Mouse (Mus musculus): ENCODE data around the gene Tcf15. TPM values are rescaled to one million over a fixed set of nuclear protein-coding genes. Genes with fewer than 3 reads are reported as not detected.

The Tcf15 gene
- polyA plus RNA-seq, 1 experiment from 2014 or later, result 29.8 TPM

DNA sequence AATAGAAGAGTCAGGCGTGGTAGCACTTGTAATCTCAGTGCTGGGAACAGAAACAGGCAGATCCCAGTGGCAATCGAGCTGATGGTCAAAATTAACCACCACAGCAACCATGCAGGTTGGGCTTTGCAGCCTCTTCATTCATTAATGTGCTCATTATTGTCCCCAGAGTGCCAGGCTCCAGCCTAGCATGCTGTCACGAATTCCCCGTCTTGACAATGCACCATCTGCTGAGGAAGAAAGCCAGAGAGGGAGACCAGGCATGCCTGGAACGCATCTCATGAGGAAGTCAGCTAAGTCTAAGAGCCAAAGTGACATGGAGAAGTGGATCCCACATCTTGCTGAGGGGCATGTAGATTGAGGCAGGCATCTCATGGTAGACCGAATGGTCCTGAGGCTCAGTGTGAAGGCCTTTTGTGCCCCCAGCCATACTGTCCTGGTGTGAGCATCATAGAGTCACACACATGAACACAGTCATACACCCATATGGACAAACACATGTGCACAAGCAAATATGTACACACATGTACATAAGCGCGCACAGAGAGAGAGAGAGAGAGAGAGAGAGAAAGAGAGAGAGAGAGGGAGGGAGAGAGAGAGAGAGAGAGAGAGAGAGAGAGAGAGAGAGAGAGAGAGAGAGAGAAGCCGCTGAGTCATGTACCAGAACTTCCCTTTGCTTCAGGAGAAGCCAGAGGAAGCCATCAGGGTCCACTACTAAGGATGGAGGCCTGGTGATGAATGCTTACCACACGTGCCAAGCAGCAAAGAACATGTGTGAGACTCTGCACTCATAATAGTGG, 4.0 kb upstream of the Tcf15 start:
- no peak overlapping the region for H3K27ac ChIP-seq
- DNase-seq (ENCODE audit: low spot score), result no peak
- H3K36me3 ChIP-seq, result no peaks in the 10 kb centered on the region
- peaks cover 56% of the 10 kb centered on the region for H3K27me3 ChIP-seq (ENCODE audit: low read depth, poor library complexity, severe bottlenecking)
- no peaks in the 10 kb centered on the region for H3K9me3 ChIP-seq (replicated peaks)
- peaks cover 50% of the 10 kb centered on the region for H3K4me1 ChIP-seq
- 83% methylated on average over 10 of the region's 10 CpGs for WGBS
- no peak overlapping the region for H3K4me3 ChIP-seq

DNA sequence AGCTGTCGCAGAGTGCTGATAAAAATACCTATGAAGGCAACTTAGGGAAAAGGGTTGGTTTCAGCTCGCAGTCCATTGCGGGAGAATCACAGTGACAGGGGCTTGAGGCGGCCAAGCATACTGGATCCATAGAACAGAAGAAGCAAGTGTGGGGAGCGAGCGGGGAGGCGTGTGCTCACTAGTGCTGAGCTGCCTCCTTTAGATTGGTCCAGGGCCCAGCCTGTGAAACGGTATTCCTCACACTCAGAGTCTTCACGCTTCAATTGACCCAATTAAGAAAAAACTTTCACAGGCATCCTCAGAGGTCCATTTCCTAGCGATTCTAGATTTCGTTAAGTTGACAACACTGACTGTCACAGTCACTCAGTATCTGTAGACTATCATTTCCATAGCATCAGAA, 2.4 kb upstream of the Tcf15 start:
- H3K27me3 ChIP-seq (ENCODE audit: low read depth, poor library complexity, severe bottlenecking), result peaks cover 72% of the 10 kb centered on the region
- H3K36me3 ChIP-seq, result no peaks in the 10 kb centered on the region
- 41% methylated on average over 11 of the region's 11 CpGs for WGBS
- H3K4me3 ChIP-seq, result 0 out of 2 replicates have a peak overlapping the region, but pooled peaks have one; percentile 62
- no peaks in the 10 kb centered on the region for H3K9me3 ChIP-seq (replicated peaks)
- no peak for DNase-seq (ENCODE audit: low spot score)
- peaks cover 64% of the 10 kb centered on the region for H3K4me1 ChIP-seq
- peak overlapping the region; percentile 85; the same call in 1 of the 2 replicates for H3K27ac ChIP-seq

DNA sequence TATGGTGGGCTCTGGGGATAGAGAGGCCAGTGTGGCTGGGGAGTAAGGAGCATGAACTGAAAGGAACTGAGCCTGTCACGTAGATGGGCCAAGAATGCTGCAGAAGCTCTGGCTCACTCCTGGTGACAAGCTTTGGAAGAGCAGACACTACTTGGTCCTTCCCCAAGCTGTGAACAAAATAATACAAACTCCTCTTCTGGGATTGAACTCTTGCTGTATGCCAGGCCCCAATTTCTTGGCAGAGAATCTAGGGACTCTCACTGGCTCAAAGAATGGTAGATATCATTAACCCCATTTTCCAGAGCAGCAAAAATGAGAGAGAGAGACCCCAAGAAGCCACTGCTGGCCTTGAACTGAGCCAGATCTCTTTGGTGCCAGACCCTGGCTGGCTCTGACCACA, 1.9 kb upstream of the Tcf15 start:
- H3K36me3 ChIP-seq, result no peaks in the 10 kb centered on the region
- H3K4me1 ChIP-seq, result peaks cover 68% of the 10 kb centered on the region
- H3K27ac ChIP-seq, result peak overlapping the region; percentile 85
- no peak for DNase-seq (ENCODE audit: low spot score)
- 23% methylated on average over 1 of the region's 1 CpGs for WGBS
- peak overlapping the region; percentile 62 for H3K4me3 ChIP-seq
- H3K9me3 ChIP-seq (replicated peaks), result no peaks in the 10 kb centered on the region
- H3K27me3 ChIP-seq (ENCODE audit: low read depth, poor library complexity, severe bottlenecking), result peaks cover 77% of the 10 kb centered on the region

DNA sequence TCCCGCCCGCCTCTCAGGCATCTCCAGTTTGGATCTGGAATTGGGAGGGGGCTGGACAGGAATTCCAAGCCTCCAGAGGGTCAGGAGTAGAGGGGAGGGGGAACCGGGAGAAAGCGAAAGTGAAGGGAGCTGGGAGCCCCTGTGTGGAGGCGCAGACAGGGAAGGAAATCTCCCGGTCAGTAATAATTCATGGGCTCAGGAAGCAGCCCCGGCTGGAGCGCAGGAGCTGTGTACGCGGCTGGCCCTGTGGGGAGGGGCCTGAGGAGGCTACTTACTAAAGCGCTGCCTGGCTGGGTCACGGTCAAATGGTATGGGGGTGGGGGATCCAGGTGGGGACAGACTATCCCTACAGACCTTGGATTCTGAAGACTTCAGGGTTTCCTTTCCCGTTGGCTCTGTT, 1.3 kb upstream of the Tcf15 start:
- H3K4me1 ChIP-seq, result peaks cover 69% of the 10 kb centered on the region
- peak; percentile 84 for DNase-seq (ENCODE audit: low spot score)
- no peaks in the 10 kb centered on the region for H3K36me3 ChIP-seq
- WGBS, result 0% methylated on average over 13 of the region's 13 CpGs
- H3K4me3 ChIP-seq, result peak overlapping the region; percentile 62
- H3K27me3 ChIP-seq (ENCODE audit: low read depth, poor library complexity, severe bottlenecking), result peaks cover 83% of the 10 kb centered on the region
- no peaks in the 10 kb centered on the region for H3K9me3 ChIP-seq (replicated peaks)
- H3K27ac ChIP-seq, result peak overlapping the region; percentile 85

GRCm38 (mm10) chr2:152142571-152142970, 790 bp upstream of the Tcf15 start:
- no peak for DNase-seq (ENCODE audit: low spot score)
- H3K36me3 ChIP-seq, result no peaks in the 10 kb centered on the region
- H3K27me3 ChIP-seq (ENCODE audit: low read depth, poor library complexity, severe bottlenecking), result peaks cover 88% of the 10 kb centered on the region
- H3K27ac ChIP-seq, result peak overlapping the region; percentile 85
- peaks cover 72% of the 10 kb centered on the region for H3K4me1 ChIP-seq
- WGBS, result 3% methylated on average over 11 of the region's 11 CpGs
- no peaks in the 10 kb centered on the region for H3K9me3 ChIP-seq (replicated peaks)
- peak overlapping the region; percentile 62 for H3K4me3 ChIP-seq

DNA sequence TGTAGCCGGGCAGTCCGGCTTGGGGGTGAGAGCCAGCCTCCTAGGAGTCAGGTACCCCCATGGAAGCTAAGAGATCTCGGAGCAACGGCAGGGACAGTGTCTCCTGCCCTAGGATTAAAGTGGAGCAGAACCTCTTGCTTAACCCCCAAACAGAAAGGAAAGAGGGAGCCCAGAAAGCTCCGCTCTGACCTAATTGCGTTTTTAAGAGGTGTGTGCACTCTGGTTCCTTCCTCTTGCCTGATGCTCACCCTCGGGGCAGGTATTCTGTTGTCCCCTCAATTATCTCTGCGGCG, 743 bp downstream of the Tcf15 start:
- peaks cover 6% of the 10 kb centered on the region for H3K36me3 ChIP-seq
- peak overlapping the region; percentile 62 for H3K4me3 ChIP-seq
- peaks cover 90% of the 10 kb centered on the region for H3K27me3 ChIP-seq (ENCODE audit: low read depth, poor library complexity, severe bottlenecking)
- 19% methylated on average over 9 of the region's 9 CpGs for WGBS
- H3K4me1 ChIP-seq, result peaks cover 72% of the 10 kb centered on the region
- peak overlapping the region; percentile 85 for H3K27ac ChIP-seq
- DNase-seq (ENCODE audit: low spot score), result no peak
- no peaks in the 10 kb centered on the region for H3K9me3 ChIP-seq (replicated peaks)

GRCm38 (mm10) chr2:152144501-152144900, 1.1 kb downstream of the Tcf15 start:
- H3K4me3 ChIP-seq, result peak overlapping the region; percentile 62
- no peak for DNase-seq (ENCODE audit: low spot score)
- peaks cover 86% of the 10 kb centered on the region for H3K27me3 ChIP-seq (ENCODE audit: low read depth, poor library complexity, severe bottlenecking)
- peaks cover 69% of the 10 kb centered on the region for H3K4me1 ChIP-seq
- H3K36me3 ChIP-seq, result peaks cover 6% of the 10 kb centered on the region
- WGBS, result 64% methylated on average over 5 of the region's 5 CpGs
- no peaks in the 10 kb centered on the region for H3K9me3 ChIP-seq (replicated peaks)
- H3K27ac ChIP-seq, result 0 out of 2 replicates have a peak overlapping the region, but pooled peaks have one; percentile 36

GRCm38 (mm10) chr2:152145711-152146110, 2.4 kb downstream of the Tcf15 start:
- peaks cover 78% of the 10 kb centered on the region for H3K27me3 ChIP-seq (ENCODE audit: low read depth, poor library complexity, severe bottlenecking)
- no peak for DNase-seq (ENCODE audit: low spot score)
- H3K4me3 ChIP-seq, result no peak overlapping the region
- peaks cover 64% of the 10 kb centered on the region for H3K4me1 ChIP-seq
- 82% methylated on average over 2 of the region's 2 CpGs for WGBS
- no peaks in the 10 kb centered on the region for H3K9me3 ChIP-seq (replicated peaks)
- H3K36me3 ChIP-seq, result peaks cover 6% of the 10 kb centered on the region
- no peak overlapping the region for H3K27ac ChIP-seq

DNA sequence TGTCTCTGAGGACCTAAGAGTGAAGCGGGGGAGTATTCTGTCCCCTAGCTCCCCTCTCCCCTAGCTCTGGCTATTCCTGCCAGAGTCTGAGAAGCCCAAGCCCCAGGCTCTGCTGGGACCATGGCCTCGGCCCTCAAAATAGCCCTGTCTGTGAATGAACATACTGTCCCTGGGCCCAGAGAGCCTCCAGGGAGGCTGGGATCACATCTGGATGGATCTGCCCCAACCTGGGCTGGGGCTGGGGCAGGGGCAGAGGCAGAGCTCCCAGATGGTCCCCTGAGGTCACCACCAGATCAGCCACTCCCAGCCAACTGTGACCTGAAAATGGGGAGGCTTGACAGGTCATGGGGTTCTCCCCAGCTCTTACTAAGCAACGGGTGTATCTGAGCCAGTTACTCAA, 3.7 kb downstream of the Tcf15 start:
- H3K9me3 ChIP-seq (replicated peaks), result no peaks in the 10 kb centered on the region
- WGBS, result 72% methylated on average over 3 of the region's 3 CpGs
- H3K4me3 ChIP-seq, result no peak overlapping the region
- H3K36me3 ChIP-seq, result peaks cover 6% of the 10 kb centered on the region
- peaks cover 66% of the 10 kb centered on the region for H3K27me3 ChIP-seq (ENCODE audit: low read depth, poor library complexity, severe bottlenecking)
- no peak for DNase-seq (ENCODE audit: low spot score)
- no peak overlapping the region for H3K27ac ChIP-seq
- H3K4me1 ChIP-seq, result peaks cover 50% of the 10 kb centered on the region

GRCm38 (mm10) chr2:152148675-152149074, 5.3 kb downstream of the Tcf15 start:
- DNase-seq (ENCODE audit: low spot score), result no peak
- peaks cover 51% of the 10 kb centered on the region for H3K27me3 ChIP-seq (ENCODE audit: low read depth, poor library complexity, severe bottlenecking)
- 89% methylated on average over 9 of the region's 9 CpGs for WGBS

DNA sequence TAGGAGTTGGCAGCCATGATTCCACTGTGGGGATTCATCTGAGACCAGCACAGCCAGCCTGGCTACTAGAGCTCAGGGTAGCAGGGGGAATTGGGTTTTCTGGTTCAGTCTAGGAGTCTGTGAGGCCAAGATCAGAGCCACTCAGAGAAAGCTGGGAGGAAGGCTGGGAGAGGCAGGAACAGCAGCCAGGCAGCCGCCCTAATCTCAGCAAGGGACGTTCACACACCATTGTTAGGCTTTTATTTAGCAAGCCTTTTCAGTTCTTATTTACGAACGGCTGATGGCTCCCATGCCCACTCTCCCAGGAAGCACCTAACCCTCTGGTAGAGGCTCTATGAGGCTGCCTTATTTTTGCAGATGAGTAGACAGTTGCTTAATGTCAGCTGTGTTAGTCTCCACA, 6.5 kb downstream of the Tcf15 start:
- Histone ChIP-seq H3K27me3 (ENCODE audit: low read depth, poor library complexity, severe bottlenecking) (peaks cover 39% of the 10 kb centered on the region), H3K9me3 (replicated peaks) (no peaks in the 10 kb centered on the region), H3K4me1 (peaks cover 33% of the 10 kb centered on the region), H3K4me3 (no peak overlapping the region), H3K36me3 (peaks cover 6% of the 10 kb centered on the region), H3K27ac (no peak overlapping the region)
- WGBS, result 51% methylated on average over 4 of the region's 4 CpGs
- DNase-seq (ENCODE audit: low spot score), result no peak

More at GRCm38 (mm10) chr2:152148675-152149074, 5.3 kb downstream of the Tcf15 start:
- Histone ChIP-seq H3K4me1 (peaks cover 42% of the 10 kb centered on the region), H3K27ac (no peak overlapping the region), H3K9me3 (replicated peaks) (no peaks in the 10 kb centered on the region), H3K36me3 (peaks cover 6% of the 10 kb centered on the region), H3K4me3 (no peak overlapping the region)

DNA sequence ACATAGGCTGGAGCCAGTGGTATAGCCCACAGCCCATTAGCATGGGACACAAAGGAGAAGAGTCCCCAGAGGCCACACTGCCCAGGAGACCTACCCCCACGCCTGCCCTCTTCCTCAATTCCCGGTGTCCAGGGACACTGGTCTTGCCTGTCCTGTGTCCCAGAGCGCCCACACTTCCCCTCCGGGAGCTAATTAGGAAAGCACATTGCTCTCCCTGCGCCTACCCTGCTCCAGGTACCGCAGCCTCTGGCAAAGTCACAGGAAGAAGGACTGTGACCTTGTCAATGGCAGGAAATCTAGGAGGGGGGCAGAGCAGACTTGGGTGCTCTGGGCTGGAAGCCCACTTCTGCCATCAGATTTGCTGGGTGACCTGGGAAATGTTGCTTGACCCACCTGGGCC, 7.0 kb downstream of the Tcf15 start:
- DNase-seq (ENCODE audit: low spot score), result no peak
- Histone ChIP-seq H3K27me3 (ENCODE audit: low read depth, poor library complexity, severe bottlenecking) (peaks cover 34% of the 10 kb centered on the region), H3K4me3 (no peak overlapping the region), H3K4me1 (peaks cover 34% of the 10 kb centered on the region), H3K36me3 (peaks cover 6% of the 10 kb centered on the region), H3K9me3 (replicated peaks) (no peaks in the 10 kb centered on the region), H3K27ac (peak overlapping the region; percentile 16; the same call in 1 of the 2 replicates)
- WGBS, result 75% methylated on average over 6 of the region's 6 CpGs

GRCm38 (mm10) chr2:152153361-152153760, 10.0 kb downstream of the Tcf15 start:
- Histone ChIP-seq H3K36me3 (peaks cover 4% of the 10 kb centered on the region), H3K27me3 (ENCODE audit: low read depth, poor library complexity, severe bottlenecking) (peaks cover 7% of the 10 kb centered on the region; the same call in 1 of the 2 replicates), H3K4me1 (peaks cover 32% of the 10 kb centered on the region), H3K9me3 (replicated peaks) (no peaks in the 10 kb centered on the region), H3K27ac (0 out of 2 replicates have a peak overlapping the region, but pooled peaks have one; percentile 4), H3K4me3 (no peak overlapping the region)
- 12% methylated on average over 3 of the region's 3 CpGs for WGBS
- DNase-seq (ENCODE audit: low spot score), result no peak
